Mouse (Mus musculus) liver, embryonic 14.5 days (tissue): ENCODE results near the gene Map2. TPM values are rescaled to one million over a fixed set of nuclear protein-coding genes. Genes with fewer than 3 reads are reported as not detected.
A peak's percentile ranks its signal among the peaks of the same experiment; 100 is the strongest.

Experiments
- ATAC-seq: fragments of 200-750 bp; cut with Nextera tagmentation; 2 replicates; pipeline ENCODE4 v1.8.0; 2017; ENCODE audit warnings: moderate number of reproducible peaks, mild to moderate bottlenecking, moderate library complexity; ENCODE audit not compliant: insufficient read depth
- DNase-seq, 3 experiments: peaks; one replicate each; pipeline ENCODE4 v3.0.0-alpha.2; 2012 to 2013; ENCODE audit warnings: low read depth in 3 of 3, low spot score in 3 of 3
- H3K27ac ChIP-seq: fragments of 300-500 bp; sonication (generic); 2 replicates; pipeline ENCODE4 v1.5.1; 2014; ENCODE audit warnings: moderate library complexity, mild to moderate bottlenecking, control low read depth, inconsistent platforms
- H3K27me3 ChIP-seq: fragments of 300-500 bp; sonication (generic); 2 replicates; pipeline ENCODE4 v1.6.1; 2014; ENCODE audit warnings: mild to moderate bottlenecking, low read length, moderate library complexity; ENCODE audit not compliant: control insufficient read depth, insufficient read depth
- H3K36me3 ChIP-seq: fragments of 300-500 bp; sonication (generic); replicated peaks from 2 replicates; pipeline ENCODE4 v1.6.1; 2014; ENCODE audit warnings: low read depth; ENCODE audit not compliant: control insufficient read depth, insufficient read depth
- H3K4me1 ChIP-seq, 2 experiments: fragments of 200-500 bp in 1 of 2; fragments of 300-500 bp in 1 of 2; sonication (generic) in 1 of 2; replicated peaks; 2 replicates each; pipeline ENCODE4 v1.6.1; 2012 to 2014; ENCODE audit warnings: antibody characterized with exemption in 1 of 2, inconsistent platforms in 1 of 2, low read length in 1 of 2; ENCODE audit not compliant: control insufficient read depth in 2 of 2, insufficient read depth in 2 of 2
- H3K4me2 ChIP-seq: fragments of 300-500 bp; sonication (generic); 2 replicates; pipeline ENCODE4 v1.6.1; 2014; ENCODE audit warnings: low read depth, mild to moderate bottlenecking, control low read depth, moderate library complexity
- H3K4me3 ChIP-seq, 2 experiments: fragments of 200-500 bp in 1 of 2; fragments of 300-500 bp in 1 of 2; sonication (generic) in 1 of 2; 2 replicates each; pipeline ENCODE4 v1.5.1; 2012 to 2014; ENCODE audit warnings: low read depth in 2 of 2, low read length in 2 of 2, mild to moderate bottlenecking in 2 of 2, control low read depth in 1 of 2, inconsistent platforms in 1 of 2, moderate library complexity in 1 of 2; ENCODE audit not compliant: insufficient read depth in 1 of 2
- H3K9ac ChIP-seq: fragments of 300-500 bp; sonication (generic); replicated peaks from 2 replicates; pipeline ENCODE4 v1.6.1; 2014; ENCODE audit warnings: mild to moderate bottlenecking, control low read depth, moderate library complexity
- H3K9me3 ChIP-seq: fragments of 300-500 bp; sonication (generic); 2 replicates; pipeline ENCODE4 v1.6.1; 2016; ENCODE audit warnings: low read length, mixed read lengths; ENCODE audit not compliant: control insufficient read depth
- CTCF ChIP-seq: IDR thresholded peaks from 2 replicates; pipeline ENCODE4 v1.5.1; 2016; ENCODE audit warnings: antibody characterized with exemption, low read depth, control low read depth
- EP300 ChIP-seq: IDR thresholded peaks from 2 replicates; pipeline ENCODE4 v1.6.1; 2016; ENCODE audit warnings: antibody characterized with exemption, low read depth
- WGBS: fragments of 180-500 bp; shearing (Covaris S2); extraction: QIAGEN DNeasy Blood & Tissue Kit; methylation state at CpG from one replicate; pipeline ENCODE4 v1.1.7; 2014; ENCODE audit not compliant: insufficient replicate concordance; 5-methylcytosine and 5-hydroxymethylcytosine counted together
- polyA plus RNA-seq, 2 experiments: library from polyadenylated mRNA; depleted of rRNA in 1 of 2; stranded (reverse) in 1 of 2; unstranded in 1 of 2; fragments of >200 nt; fragmentation: Nextera tagmentation in 1 of 2; extraction: Ambion mirVana in 1 of 2; gene quantifications; 2 replicates each; pipeline versions ENCODE4 v1.2.1 to v1.2.3; 2012 to 2014

Gene Map2
- 0.64 and 1.1 TPM in 2 replicates for polyA plus RNA-seq (2012; rRNA removed)
- polyA plus RNA-seq (2014; fragmentation: Nextera tagmentation; extraction: Ambion mirVana): 0.62 and 1.1 TPM in 2 replicates

DNA sequence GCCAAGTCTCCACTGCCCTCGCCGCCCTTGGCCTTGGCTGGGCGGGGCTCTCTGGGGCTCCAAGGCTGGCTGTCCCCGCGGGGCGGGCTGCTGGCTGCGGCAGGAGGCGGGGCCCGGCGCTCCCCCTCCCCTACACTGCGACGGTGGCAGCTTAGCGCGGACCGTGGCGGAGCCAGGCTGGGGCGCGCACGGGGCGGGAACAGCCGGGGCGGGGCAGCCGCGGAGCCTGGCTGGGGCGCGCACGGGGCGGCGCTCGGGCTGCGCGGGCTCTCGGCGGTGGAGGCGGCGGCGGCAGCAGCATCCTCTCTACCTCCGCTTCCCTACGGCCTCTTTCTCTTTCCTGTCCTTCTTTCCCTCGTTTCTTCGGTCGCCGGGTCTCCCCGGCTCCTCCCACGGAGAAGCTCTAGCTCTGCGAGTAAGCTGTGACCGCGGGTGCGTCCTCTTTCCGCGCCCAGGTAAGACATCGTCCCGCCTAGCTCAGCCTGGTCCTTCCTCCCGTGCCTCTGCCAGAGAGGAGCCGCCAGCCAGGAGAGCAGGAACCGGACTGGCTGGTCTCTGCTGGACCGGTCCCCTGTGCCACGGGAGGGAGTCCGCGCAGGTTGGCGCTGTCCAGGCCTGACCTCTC lies at the start of gene Map2:
Map2 (plus strand) TSS at position 233 of the 625 bp plus-strand sequence.
- peak; percentile 4 to 7 (median 7) for DNase-seq
- H3K27me3 ChIP-seq: 0 out of 2 replicates have a peak, but pooled peaks cover 2% of the 10 kb centered on the region
- peak within 1 kb of the TSS; percentile 38 to 45 for H3K4me3 ChIP-seq
- peak within 1 kb of the TSS; percentile 63 for H3K4me2 ChIP-seq
- H3K9me3 ChIP-seq: no peaks in the 10 kb centered on the region
- no peak within 1 kb of the TSS for H3K9ac ChIP-seq
- no peaks in the 10 kb centered on the region for H3K4me1 ChIP-seq
- ATAC-seq: peak; percentile 91
- TF ChIP-seq EP300 (no peak), CTCF (no peak)
- no peak within 1 kb of the TSS for H3K27ac ChIP-seq
- H3K36me3 ChIP-seq: no peaks in the 10 kb centered on the region
- under 1% methylated on average over 52 of the region's 61 CpGs for WGBS

DNA sequence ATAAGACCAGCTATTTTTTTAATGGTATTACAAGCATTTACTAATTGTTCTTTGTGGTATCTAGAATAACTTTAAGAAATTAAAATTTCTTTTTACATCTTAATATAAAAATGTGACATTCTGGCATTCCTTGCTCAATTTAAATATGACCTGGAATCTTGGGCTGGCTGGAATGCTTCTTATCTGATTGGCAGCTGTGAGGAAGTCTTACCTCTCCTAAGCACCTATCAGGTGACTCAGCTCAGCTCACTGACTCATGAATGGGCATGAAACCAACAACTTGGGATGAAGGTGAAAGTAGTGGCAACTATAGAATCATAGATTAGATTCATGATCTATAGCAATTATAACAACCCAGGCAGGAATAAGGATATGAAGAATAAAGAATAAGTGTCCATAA lies 42.1 kb upstream of the Map2 start:
- TF ChIP-seq CTCF: no peak
- no peak for TF ChIP-seq EP300
- Histone ChIP-seq H3K36me3 (no peaks in the 10 kb centered on the region), H3K27ac (no peak overlapping the region), H3K27me3 (no peaks in the 10 kb centered on the region), H3K4me1 (no peaks in the 10 kb centered on the region), H3K4me2 (no peak overlapping the region), H3K9ac (no peak overlapping the region), H3K4me3 (no peak overlapping the region), H3K9me3 (no peaks in the 10 kb centered on the region)
- ATAC-seq: no peak
- DNase-seq: no peak

DNA sequence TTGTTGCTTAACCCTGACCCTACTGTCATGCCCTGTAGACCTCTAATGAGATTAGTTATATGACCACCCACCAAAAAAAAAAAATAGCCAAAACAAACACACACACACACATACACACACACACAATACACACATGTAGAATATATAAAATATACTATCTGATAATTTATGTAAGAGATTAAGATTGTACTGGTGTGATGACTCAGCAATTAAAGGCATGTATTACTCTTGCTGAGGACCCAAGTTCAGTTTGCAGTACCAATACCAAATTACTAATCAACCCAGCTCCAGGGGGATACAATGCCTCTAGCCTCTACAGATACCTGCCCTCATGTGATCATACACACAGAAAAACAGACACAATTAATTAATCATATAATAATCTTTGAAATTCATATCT lies 39.7 kb upstream of the Map2 start:
- Histone ChIP-seq H3K27ac (no peak overlapping the region), H3K9me3 (no peaks in the 10 kb centered on the region), H3K4me3 (no peak overlapping the region), H3K4me1 (no peaks in the 10 kb centered on the region), H3K27me3 (no peaks in the 10 kb centered on the region), H3K9ac (no peak overlapping the region), H3K4me2 (no peak overlapping the region), H3K36me3 (no peaks in the 10 kb centered on the region)
- no peak for ATAC-seq
- TF ChIP-seq CTCF: no peak
- no peak for DNase-seq

- ATAC-seq: no peak
- WGBS: 57% methylated on average over 1 of the region's 1 CpGs
Observed at GRCm38 (mm10) chr1:66140686-66141085, 34.4 kb upstream of the Map2 start.

DNA sequence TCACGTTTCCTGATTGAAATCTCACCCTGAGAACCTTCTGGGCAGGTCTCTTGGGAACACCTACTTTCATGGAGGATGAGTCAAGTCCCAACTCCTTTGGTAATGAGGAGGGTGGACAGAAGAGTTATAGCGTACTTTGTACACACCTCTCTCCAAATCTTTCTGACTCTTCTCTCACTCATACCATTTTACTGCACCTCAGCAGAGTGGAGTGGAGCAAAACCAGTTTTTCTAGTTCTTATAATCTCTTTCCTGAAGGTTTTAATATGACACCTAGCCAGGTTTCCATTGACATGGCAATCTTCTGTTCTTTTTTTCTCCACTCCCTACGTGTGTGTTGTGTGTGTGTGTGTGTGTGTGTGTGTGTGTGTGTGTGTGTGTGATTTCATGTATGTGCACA lies 29.9 kb upstream of the Map2 start:
- H3K4me3 ChIP-seq: no peak overlapping the region

More at GRCm38 (mm10) chr1:66140686-66141085, 34.4 kb upstream of the Map2 start:
- DNase-seq: no peak
- H3K4me3 ChIP-seq: no peak overlapping the region
- no peaks in the 10 kb centered on the region for H3K36me3 ChIP-seq
- H3K4me1 ChIP-seq: no peaks in the 10 kb centered on the region
- no peak overlapping the region for H3K27ac ChIP-seq
- no peaks in the 10 kb centered on the region for H3K27me3 ChIP-seq
- H3K4me2 ChIP-seq: no peak overlapping the region
- no peak for TF ChIP-seq CTCF
- TF ChIP-seq EP300: no peak
- no peaks in the 10 kb centered on the region for H3K9me3 ChIP-seq
- H3K9ac ChIP-seq: no peak overlapping the region

More for the DNA sequence above, 29.9 kb upstream of the Map2 start:
- H3K27me3 ChIP-seq: no peaks in the 10 kb centered on the region
- TF ChIP-seq CTCF (no peak), EP300 (no peak)
- no peaks in the 10 kb centered on the region for H3K36me3 ChIP-seq
- H3K9me3 ChIP-seq: no peaks in the 10 kb centered on the region
- 42% methylated on average over 3 of the region's 3 CpGs for WGBS
- no peak overlapping the region for H3K9ac ChIP-seq
- H3K4me1 ChIP-seq: no peaks in the 10 kb centered on the region
- H3K27ac ChIP-seq: no peak overlapping the region
- no peak overlapping the region for H3K4me2 ChIP-seq
- no peak for DNase-seq
- no peak for ATAC-seq
